Mouse (Mus musculus) hematopoietic stem cell, adult 5-6 weeks (primary cell): ENCODE results near the gene Pgam2. TPM values are rescaled to one million over a fixed set of nuclear protein-coding genes. Genes with fewer than 3 reads are reported as not detected.
A peak's percentile ranks its signal among the peaks of the same experiment; 100 is the strongest.
"Not testable (repeated sequence)": the region's sequence is repeated elsewhere in the genome, so short reads cannot be mapped to it uniquely, and the experiment has no call there.

Experiments used
- ATAC-seq, 2 experiments: fragments of 125-278 bp in 1 of 2; replicated peaks in 1 of 2; 2 replicates each; pipeline ENCODE4 v1.8.0; 2016 to 2017; ENCODE audit warnings: inconsistent platforms in 2 of 2, mild to moderate bottlenecking in 2 of 2, moderate number of reproducible peaks in 2 of 2, low read depth in 1 of 2, moderate TSS enrichment in 1 of 2; ENCODE audit not compliant: low FRiP score in 2 of 2, poor library complexity in 2 of 2, severe bottlenecking in 2 of 2, insufficient read depth in 1 of 2, low TSS enrichment in 1 of 2
- total RNA-seq: library from RNA; stranded (forward); fragments of 172-1452, 232-1000 nt; gene quantifications from 2 replicates; pipeline ENCODE4 v1.2.3, GENCODE M21; 2017

The Pgam2 gene
- total RNA-seq, 1 experiment from 2014 or later: not detected

DNA sequence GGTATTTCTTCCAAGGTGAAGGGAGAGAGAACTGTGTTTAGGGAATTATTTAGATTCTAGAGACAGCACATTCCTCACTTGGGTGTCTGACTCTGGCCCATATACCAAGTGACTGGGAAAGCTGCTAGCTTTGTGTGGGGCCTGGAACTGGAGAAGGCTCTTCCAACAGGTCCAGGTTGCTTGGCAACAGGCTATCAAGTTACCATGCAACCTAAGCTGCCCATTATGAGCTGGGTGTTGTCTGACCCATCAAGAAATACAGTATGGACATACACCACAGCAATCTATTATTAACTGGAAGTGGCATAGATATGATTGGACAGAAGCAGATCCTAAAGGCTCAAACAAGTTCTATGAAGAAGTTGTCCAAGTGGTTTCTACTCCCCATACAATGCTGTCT, 21.9 kb upstream of the Pgam2 start:
- no peak for ATAC-seq

- no peak for ATAC-seq
Observed at GRCm38 (mm10) chr11:5819223-5819622, 15.7 kb upstream of the Pgam2 start.

- no peak for ATAC-seq
Observed at GRCm38 (mm10) chr11:5813381-5813780, 9.8 kb upstream of the Pgam2 start.

DNA sequence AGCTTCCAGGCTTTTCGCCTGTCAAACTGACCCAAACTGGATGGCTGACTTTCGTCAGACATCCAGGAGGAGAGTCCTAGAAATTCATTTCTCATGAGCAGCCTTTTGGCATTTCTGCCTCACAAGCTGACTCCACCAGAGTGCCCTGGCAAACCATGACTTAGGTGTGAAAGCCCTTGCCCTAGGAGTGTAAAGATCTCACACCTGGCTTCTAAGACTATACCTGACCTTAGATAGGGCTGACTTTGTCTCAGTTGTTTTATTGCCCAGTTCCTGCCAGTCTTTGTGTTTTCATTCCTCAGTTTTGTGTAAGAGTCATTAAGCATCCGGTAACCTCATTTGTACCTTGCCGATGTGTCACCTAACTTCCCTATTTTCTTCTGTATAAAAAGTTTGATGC, 6.0 kb upstream of the Pgam2 start:
- ATAC-seq: not testable (repeated sequence)

DNA sequence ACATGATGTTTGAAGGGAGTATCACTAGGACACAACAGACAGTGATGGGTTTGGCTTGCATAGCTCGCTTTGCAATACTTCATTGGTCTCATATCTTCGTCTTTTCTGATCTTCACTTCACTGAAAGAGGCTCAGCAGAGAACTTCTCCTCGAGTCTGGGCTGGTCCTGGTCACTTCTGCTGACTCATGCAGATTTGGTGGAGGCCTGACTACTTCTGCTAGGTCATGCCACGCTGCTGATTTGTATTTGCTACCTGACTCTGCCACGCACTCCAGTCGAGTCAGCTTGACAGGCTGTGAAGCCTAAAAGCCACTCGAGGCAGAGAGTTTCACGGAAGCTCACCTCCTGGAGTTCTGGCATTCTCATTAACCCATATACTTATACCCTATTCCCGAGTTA, 4.4 kb upstream of the Pgam2 start:
- no peak for ATAC-seq

- ATAC-seq: no peak
Observed at GRCm38 (mm10) chr11:5805711-5806110, 2.2 kb upstream of the Pgam2 start.

DNA sequence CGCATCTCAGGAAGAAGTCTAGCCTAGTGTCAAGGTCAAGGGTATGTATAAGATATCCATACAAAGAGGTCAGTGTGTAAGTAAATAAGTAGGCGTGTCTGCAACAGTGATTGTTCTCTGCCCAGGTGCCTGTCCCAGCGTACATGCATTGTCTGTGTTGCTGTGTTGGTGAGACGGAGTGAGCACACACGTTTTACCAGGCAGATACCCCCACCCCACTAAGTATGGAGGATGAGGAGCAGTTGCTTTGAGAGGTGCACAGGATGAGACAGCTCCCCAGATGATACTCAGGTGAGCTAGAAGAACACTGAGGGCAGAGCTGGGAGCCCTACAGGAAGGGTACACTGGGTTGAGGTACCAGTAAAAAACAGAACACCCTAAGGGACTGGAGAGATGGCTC, 641 bp upstream of the Pgam2 start:
- ATAC-seq: no peak

- peak; percentile 30 to 46; a peak in 3 of 4 replicates for ATAC-seq
Observed at GRCm38 (mm10) chr11:5802457-5803217, 896 bp downstream of the Pgam2 start.

DNA sequence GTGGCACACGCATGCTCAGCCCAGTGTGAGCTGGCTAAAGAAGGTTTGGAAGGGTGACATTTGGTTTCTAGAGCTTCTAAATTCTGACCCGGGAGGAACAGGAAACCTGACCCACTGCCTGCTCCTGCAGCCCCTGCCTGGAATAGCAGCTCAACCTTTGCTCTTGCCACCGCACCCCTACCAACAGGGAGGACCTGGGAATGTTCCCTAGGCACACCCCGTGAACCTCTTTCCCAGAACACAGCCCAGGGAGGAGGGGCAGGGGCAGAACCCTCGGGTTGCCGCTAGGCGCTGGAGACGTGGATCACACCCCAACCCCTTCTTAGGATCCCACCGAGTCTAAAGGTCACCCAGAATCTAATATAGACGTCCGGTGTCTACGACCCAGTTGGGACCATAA, 1.5 kb downstream of the Pgam2 start:
- ATAC-seq: no peak

GRCm38 (mm10) chr11:5801511-5801910, 2.0 kb downstream of the Pgam2 start:
- no peak for ATAC-seq

GRCm38 (mm10) chr11:5799621-5800490, 3.7 kb downstream of the Pgam2 start:
- ATAC-seq: no peak

GRCm38 (mm10) chr11:5797928-5798327, 5.6 kb downstream of the Pgam2 start:
- no peak for ATAC-seq

- no peak for ATAC-seq
Observed at GRCm38 (mm10) chr11:5797371-5797770, 6.2 kb downstream of the Pgam2 start.

DNA sequence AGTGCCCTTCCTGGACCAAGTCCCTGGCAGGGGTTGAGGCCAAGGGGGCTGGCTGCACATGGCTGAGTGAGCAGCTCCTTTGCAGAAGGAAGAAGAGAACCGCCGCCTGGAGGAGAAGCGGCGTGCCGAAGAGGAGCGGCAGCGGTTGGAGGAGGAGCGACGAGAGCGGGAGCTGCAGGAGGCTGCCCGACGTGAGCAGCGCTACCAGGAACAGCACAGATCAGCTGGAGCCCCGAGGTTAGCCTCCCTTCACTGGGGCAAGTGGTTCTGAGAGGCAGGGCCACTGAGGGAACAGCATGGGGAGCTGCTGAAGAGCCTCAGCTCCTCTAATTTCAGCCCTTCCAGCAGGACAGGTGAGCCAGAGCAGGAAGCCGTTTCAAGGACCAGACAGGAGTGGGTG, 6.6 kb downstream of the Pgam2 start:
- ATAC-seq: no peak

DNA sequence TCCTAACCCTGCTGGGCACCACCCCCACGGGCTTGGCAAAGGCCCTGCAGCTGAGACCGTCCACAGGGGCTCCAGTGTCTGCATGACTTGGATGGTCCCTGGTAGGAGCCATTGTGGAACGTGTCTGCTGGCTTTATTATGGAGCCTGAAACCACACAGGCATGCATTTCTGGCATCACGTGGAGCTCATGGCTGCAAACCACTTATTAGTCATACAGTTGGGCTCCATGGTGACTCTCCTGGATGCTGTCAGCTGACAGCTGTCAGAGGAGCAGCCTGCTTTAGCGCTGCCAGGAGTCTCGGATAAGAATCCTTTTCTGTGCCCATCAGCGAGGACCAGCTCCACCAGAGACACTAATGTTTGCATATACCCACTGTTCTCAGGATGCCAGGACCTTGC, 7.8 kb downstream of the Pgam2 start:
- no peak for ATAC-seq

DNA sequence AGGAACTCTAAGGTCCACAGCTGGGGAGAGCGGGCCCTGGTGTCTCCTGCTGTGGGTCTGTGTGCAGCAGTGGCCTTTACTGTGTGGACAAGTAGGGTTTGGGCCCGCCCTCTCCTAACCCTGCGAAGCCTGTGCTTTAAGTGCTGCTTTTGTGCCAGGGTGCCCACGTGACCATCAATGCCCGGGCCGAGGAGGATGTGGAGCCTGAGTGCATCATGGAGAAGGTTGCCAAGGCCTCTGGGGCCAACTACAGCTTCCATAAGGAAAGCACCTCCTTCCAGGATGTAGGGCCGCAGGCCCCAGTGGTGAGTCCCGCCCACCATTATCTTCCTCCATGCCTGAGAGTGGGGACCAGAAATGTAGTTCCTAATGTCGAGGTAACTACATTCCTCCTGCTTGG, 8.2 kb downstream of the Pgam2 start:
- no peak for ATAC-seq

GRCm38 (mm10) chr11:5790431-5790830, 13.1 kb downstream of the Pgam2 start:
- no peak for ATAC-seq

GRCm38 (mm10) chr11:5789754-5790333, 13.7 kb downstream of the Pgam2 start:
- ATAC-seq: peak in 1 of 2 experiments; percentile 9; a peak in 2 of 4 replicates
